Mouse (Mus musculus): ENCODE data around the gene Fermt2. TPM values are rescaled to one million over a fixed set of nuclear protein-coding genes. Genes with fewer than 3 reads are reported as not detected.

Fermt2 gene
- 223 and 245 TPM in 2 replicates for polyA plus RNA-seq (2014; fragmentation: Nextera tagmentation; extraction: Ambion mirVana)

DNA sequence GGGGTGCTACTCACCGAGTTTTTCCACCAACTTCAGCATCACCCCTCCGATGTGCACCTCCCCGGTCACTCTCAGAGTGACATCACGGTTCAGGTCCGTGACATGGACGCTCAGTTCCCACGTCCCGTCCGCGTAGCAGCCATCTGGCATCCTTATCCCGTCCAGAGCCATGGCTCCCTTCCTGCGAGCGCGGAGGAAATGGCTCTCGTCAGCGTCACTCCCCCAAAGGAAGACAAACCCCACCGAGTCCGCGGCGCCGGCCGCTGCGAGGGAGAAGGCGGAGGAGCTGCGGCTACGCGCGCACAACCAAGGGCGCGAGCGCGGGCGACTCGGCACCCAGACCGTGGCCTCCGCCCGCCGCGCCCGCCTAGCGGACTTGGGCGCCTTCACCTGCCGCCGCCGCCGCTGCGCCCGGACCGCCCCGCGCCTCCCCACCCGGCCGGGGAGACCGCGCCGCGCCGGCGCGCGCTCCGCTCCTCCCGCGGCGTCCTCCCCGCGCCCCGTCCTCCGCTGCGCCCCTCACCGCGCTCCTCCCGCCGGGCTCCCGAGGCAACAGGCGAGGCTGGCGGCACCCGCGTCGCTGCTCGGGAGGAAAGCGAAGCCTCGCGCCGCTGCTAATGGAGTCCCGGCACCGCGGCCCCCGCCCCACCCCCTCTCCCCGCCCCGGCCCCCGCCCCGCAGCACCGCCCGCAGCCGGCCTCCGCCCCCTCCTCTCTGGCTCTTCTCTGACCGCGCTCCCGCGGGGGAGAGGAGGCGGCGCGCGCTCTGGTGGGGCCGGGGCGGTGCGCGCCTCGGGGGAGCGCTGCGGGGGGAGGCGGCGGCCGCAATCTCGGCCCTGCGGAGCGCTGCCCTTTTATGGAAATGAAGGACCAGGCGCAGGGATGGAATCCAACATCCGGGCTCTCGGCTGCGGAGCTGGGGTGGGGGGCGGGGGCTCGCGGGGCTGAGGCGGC, at the start of gene Fermt2:
TSS of gene Fermt2 (minus strand) at position 708 of the 953 bp plus-strand sequence.
- ATAC-seq (ENCODE audit: insufficient number of reproducible peaks, insufficient read depth, low FRiP score, low read depth): peak; percentile 91

DNA sequence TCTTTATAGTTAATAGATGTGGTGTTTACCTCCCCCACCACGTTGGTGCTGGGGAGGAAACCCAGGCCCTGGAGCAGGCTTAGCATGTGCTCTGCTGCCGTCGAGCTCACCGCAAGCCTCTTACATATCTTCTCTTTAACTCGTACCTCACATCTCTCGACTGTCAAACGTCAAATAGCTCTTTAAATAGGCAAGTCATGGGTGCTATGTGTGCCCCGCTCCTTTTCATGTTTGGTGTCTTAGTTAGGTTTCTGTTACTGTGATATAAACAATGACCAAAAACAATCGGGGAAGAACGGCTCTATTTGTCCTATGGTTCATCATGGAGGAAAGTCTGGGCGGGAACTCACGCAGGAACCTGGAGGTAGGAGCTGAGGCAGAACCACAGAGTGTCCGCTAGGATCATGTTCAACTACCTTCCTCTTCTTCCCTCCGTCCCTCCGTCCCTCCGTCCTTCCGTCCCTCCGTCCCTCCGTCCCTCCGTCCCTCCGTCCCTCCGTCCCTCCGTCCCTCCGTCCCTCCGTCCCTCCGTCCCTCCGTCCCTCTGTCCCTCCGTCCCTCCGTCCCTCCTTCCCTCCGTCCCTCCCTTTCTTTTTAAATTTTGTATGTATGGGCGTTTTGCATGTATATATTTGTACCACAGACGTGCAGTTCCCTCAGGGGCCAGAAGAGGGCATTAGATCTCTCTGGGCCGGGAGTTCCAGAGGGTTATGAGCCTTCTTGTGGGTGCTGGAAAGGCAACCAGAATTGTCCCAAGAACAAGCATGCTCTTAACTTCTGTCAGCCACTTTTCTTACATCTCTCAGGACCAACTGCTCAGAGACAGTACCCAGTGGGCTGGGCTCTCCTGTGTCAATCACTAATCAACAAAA, 36.4 kb upstream of the Fermt2 start:
- Histone ChIP-seq H3K4me1 (ENCODE audit: control insufficient read depth, insufficient read depth, low read length) (0 out of 2 replicates have a peak, but pooled peaks cover 3% of the 10 kb centered on the region), H3K36me3 (ENCODE audit: control insufficient read depth, insufficient read depth, low read length) (no peaks in the 10 kb centered on the region), H3K27ac (ENCODE audit: low read length) (peak overlapping the region; percentile 82), H3K9me3 (ENCODE audit: control insufficient read depth, low read depth, low read length) (no peaks in the 10 kb centered on the region), H3K4me2 (replicated peaks; ENCODE audit: low read depth, low read length) (peak overlapping the region; percentile 39; the same call in 1 of the 2 replicates), H3K27me3 (ENCODE audit: control insufficient read depth, insufficient read depth, low read length) (no peaks in the 10 kb centered on the region), H3K4me3 (ENCODE audit: low read depth, low read length) (peak overlapping the region; percentile 22), H3K9ac (replicated peaks; ENCODE audit: low read depth, low read length) (no peak overlapping the region; the same call in 1 of the 2 replicates)
- ATAC-seq (ENCODE audit: insufficient number of reproducible peaks, insufficient read depth, low FRiP score, low read depth): no peak
- 18% methylated on average over 33 of the region's 33 CpGs for WGBS

More for the DNA sequence above, at the start of gene Fermt2:
- H3K9me3 ChIP-seq (ENCODE audit: control insufficient read depth, low read depth, low read length): no peaks in the 10 kb centered on the region
- peak within 1 kb of the TSS; percentile 62 for H3K4me2 ChIP-seq (replicated peaks; ENCODE audit: low read depth, low read length)
- H3K27me3 ChIP-seq (ENCODE audit: control insufficient read depth, insufficient read depth, low read length): no peaks in the 10 kb centered on the region
- under 1% methylated on average over 64 of the region's 126 CpGs for WGBS
- H3K9ac ChIP-seq (replicated peaks; ENCODE audit: low read depth, low read length): peak within 1 kb of the TSS; percentile 80
- peak within 1 kb of the TSS; percentile 76 for H3K4me3 ChIP-seq (ENCODE audit: low read depth, low read length)
- H3K4me1 ChIP-seq (ENCODE audit: control insufficient read depth, insufficient read depth, low read length): peaks cover 15% of the 10 kb centered on the region; the same call in 1 of the 2 replicates
- no peaks in the 10 kb centered on the region; the same call in 1 of the 2 replicates for H3K36me3 ChIP-seq (ENCODE audit: control insufficient read depth, insufficient read depth, low read length)
- peak within 1 kb of the TSS; percentile 97 for H3K27ac ChIP-seq (ENCODE audit: low read length)

DNA sequence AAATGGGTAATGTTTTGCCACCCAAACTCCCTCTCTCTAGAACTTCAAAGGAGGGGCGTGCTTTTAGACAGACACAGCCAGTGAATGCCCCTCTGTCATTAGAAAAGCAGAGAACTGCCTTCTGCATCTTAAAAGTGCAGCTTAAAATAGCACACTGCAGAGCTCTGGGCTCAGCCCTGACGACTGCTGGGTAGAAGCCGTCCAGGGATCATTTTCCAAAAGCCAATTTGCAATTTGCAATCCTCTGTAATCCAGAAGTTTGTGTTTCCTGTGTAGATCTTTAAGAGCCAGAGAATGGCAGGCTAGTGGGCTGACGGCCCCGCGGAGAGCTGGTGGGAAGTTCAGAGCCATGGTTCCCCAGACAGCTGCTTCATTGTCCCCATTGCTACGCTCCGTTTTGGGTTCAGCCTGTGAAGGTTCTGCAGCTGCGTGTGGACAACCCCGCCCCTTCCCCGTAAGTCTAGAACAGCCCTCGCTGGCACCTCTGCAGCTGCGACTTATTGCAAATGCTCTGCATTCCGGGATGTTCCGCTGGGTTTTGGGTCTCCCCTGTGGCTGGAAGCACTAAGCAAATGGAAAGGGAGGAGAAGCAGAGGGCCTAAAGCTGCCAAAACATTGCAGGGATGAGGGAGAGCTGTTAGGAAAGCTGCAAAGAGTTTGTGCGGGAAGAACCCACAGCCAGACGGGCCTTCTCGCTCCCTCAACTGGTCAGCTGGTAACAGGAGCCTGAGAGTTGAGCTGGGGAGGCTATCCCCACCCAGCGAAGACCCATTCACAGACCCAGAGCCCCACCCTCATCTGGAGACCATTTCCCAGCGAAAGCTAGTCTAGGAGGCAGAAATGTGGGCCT, 35.5 kb upstream of the Fermt2 start:
- peak overlapping the region; percentile 82 for H3K27ac ChIP-seq (ENCODE audit: low read length)
- 0 out of 2 replicates have a peak overlapping the region, but pooled peaks have one; percentile 1 for H3K9ac ChIP-seq (replicated peaks; ENCODE audit: low read depth, low read length)
- H3K27me3 ChIP-seq (ENCODE audit: control insufficient read depth, insufficient read depth, low read length): no peaks in the 10 kb centered on the region
- peak; percentile 54; the same call in 1 of the 2 replicates for ATAC-seq (ENCODE audit: insufficient number of reproducible peaks, insufficient read depth, low FRiP score, low read depth)
- peak overlapping the region; percentile 39 for H3K4me2 ChIP-seq (replicated peaks; ENCODE audit: low read depth, low read length)
- 7% methylated on average over 20 of the region's 20 CpGs for WGBS
- H3K4me1 ChIP-seq (ENCODE audit: control insufficient read depth, insufficient read depth, low read length): 0 out of 2 replicates have a peak, but pooled peaks cover 3% of the 10 kb centered on the region
- no peak overlapping the region for H3K4me3 ChIP-seq (ENCODE audit: low read depth, low read length)
- H3K36me3 ChIP-seq (ENCODE audit: control insufficient read depth, insufficient read depth, low read length): no peaks in the 10 kb centered on the region
- no peaks in the 10 kb centered on the region for H3K9me3 ChIP-seq (ENCODE audit: control insufficient read depth, low read depth, low read length)

DNA sequence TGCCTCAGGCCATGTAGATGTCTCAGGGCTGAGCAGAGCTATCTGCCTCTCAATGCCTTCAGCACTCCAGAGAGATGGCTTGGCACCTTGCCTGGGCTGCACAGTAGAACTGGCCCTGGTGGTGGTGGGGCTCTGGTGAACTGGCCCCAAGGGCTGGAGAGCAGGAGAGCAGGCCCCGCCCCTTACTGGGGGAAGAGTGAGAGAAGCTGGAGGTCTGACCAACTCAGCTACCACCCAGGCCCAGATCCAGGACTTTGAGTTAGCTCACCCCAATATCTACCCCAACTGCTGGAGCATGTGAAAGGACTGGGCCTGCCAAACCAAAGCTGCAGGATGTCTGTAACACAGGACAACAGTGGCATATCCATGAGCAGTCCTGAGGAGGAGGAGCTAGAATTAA, 33.7 kb upstream of the Fermt2 start:
- Histone ChIP-seq H3K27me3 (ENCODE audit: control insufficient read depth, insufficient read depth, low read length) (no peaks in the 10 kb centered on the region), H3K9ac (replicated peaks; ENCODE audit: low read depth, low read length) (no peak overlapping the region), H3K27ac (ENCODE audit: low read length) (no peak overlapping the region), H3K9me3 (ENCODE audit: control insufficient read depth, low read depth, low read length) (no peaks in the 10 kb centered on the region), H3K4me1 (ENCODE audit: control insufficient read depth, insufficient read depth, low read length) (0 out of 2 replicates have a peak, but pooled peaks cover 3% of the 10 kb centered on the region), H3K4me3 (ENCODE audit: low read depth, low read length) (no peak overlapping the region), H3K36me3 (ENCODE audit: control insufficient read depth, insufficient read depth, low read length) (no peaks in the 10 kb centered on the region), H3K4me2 (replicated peaks; ENCODE audit: low read depth, low read length) (no peak overlapping the region)
- peak; percentile 67 for ATAC-seq (ENCODE audit: insufficient number of reproducible peaks, insufficient read depth, low FRiP score, low read depth)
- WGBS: 100% methylated on average over 1 of the region's 1 CpGs

DNA sequence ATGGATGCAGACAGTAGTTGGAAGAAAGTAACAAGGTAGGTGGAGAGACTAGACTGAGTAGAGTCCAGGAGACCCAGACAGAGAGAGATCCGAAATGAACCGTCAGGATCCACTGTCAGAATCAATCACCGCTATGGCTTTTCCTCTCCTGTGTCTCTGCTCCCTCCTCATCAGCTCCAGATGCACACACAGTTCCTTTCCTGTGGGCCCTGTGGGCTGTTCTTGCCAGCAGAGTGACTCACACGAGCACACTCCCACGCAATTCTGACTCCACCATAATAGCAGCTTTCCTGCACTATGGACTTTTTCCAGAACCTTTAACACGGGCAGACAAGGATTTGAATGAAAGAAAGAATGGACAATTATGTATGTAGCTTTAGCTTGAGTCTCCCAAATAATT, 31.8 kb upstream of the Fermt2 start:
- Histone ChIP-seq H3K4me3 (ENCODE audit: low read depth, low read length) (no peak overlapping the region), H3K9ac (replicated peaks; ENCODE audit: low read depth, low read length) (no peak overlapping the region), H3K4me2 (replicated peaks; ENCODE audit: low read depth, low read length) (no peak overlapping the region), H3K27me3 (ENCODE audit: control insufficient read depth, insufficient read depth, low read length) (no peaks in the 10 kb centered on the region), H3K36me3 (ENCODE audit: control insufficient read depth, insufficient read depth, low read length) (no peaks in the 10 kb centered on the region), H3K27ac (ENCODE audit: low read length) (no peak overlapping the region), H3K4me1 (ENCODE audit: control insufficient read depth, insufficient read depth, low read length) (0 out of 2 replicates have a peak, but pooled peaks cover 3% of the 10 kb centered on the region), H3K9me3 (ENCODE audit: control insufficient read depth, low read depth, low read length) (no peaks in the 10 kb centered on the region)
- no peak for ATAC-seq (ENCODE audit: insufficient number of reproducible peaks, insufficient read depth, low FRiP score, low read depth)
- 75% methylated on average over 6 of the region's 6 CpGs for WGBS

DNA sequence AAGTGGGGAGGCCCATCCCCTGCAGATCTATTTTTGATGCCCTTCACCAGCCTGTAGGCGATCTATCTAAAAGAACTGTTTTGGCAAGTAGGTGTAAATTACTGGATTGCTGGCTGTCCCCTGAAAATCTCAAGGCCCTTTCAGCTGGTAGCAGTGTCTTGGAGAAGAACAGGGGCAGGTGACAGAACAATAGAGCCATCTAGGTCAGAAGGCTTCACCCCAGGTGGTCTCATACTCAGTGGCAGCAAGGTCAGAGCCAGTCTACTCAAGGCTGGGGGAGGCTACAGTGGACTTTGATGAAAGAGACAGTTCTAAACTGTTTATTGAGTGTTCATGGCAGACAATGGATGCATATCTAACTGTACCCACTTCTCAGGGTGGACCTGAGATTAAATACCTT, 29.1 kb upstream of the Fermt2 start:
- no peaks in the 10 kb centered on the region for H3K36me3 ChIP-seq (ENCODE audit: control insufficient read depth, insufficient read depth, low read length)
- ATAC-seq (ENCODE audit: insufficient number of reproducible peaks, insufficient read depth, low FRiP score, low read depth): no peak
- H3K4me2 ChIP-seq (replicated peaks; ENCODE audit: low read depth, low read length): no peak overlapping the region
- H3K4me3 ChIP-seq (ENCODE audit: low read depth, low read length): no peak overlapping the region
- H3K9ac ChIP-seq (replicated peaks; ENCODE audit: low read depth, low read length): no peak overlapping the region
- H3K27ac ChIP-seq (ENCODE audit: low read length): no peak overlapping the region
- H3K27me3 ChIP-seq (ENCODE audit: control insufficient read depth, insufficient read depth, low read length): no peaks in the 10 kb centered on the region
- no peaks in the 10 kb centered on the region for H3K9me3 ChIP-seq (ENCODE audit: control insufficient read depth, low read depth, low read length)
- no peaks in the 10 kb centered on the region for H3K4me1 ChIP-seq (ENCODE audit: control insufficient read depth, insufficient read depth, low read length)
- WGBS: 97% methylated on average over 1 of the region's 1 CpGs

DNA sequence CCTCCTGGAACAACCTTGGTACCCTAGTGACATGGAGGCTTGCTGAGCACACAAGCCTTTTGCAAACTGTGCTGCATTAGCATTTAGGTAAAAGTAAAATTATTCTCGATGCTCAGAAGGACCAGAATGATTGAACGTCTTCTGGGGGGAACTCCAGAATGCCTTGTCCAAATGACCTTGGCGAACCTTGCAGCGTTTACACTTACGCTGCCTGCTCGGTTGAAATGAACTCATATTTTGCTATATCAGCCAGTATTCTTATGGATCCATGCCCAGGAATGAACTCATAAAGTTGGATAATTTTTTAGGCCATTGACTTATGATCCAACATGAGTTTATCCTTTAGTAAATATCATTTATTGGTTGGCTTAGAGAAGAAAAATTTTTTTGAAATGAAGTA, 24.4 kb upstream of the Fermt2 start:
- ATAC-seq (ENCODE audit: insufficient number of reproducible peaks, insufficient read depth, low FRiP score, low read depth): no peak
- H3K36me3 ChIP-seq (ENCODE audit: control insufficient read depth, insufficient read depth, low read length): no peaks in the 10 kb centered on the region
- H3K9ac ChIP-seq (replicated peaks; ENCODE audit: low read depth, low read length): no peak overlapping the region
- H3K27me3 ChIP-seq (ENCODE audit: control insufficient read depth, insufficient read depth, low read length): no peaks in the 10 kb centered on the region
- H3K4me1 ChIP-seq (ENCODE audit: control insufficient read depth, insufficient read depth, low read length): no peaks in the 10 kb centered on the region
- no peak overlapping the region for H3K4me2 ChIP-seq (replicated peaks; ENCODE audit: low read depth, low read length)
- WGBS: 65% methylated on average over 6 of the region's 6 CpGs
- no peak overlapping the region for H3K4me3 ChIP-seq (ENCODE audit: low read depth, low read length)
- H3K9me3 ChIP-seq (ENCODE audit: control insufficient read depth, low read depth, low read length): no peaks in the 10 kb centered on the region
- no peak overlapping the region for H3K27ac ChIP-seq (ENCODE audit: low read length)
